Comparison of ENCODE assay signal across 7 mouse cellular contexts in the genomic region with DNA sequence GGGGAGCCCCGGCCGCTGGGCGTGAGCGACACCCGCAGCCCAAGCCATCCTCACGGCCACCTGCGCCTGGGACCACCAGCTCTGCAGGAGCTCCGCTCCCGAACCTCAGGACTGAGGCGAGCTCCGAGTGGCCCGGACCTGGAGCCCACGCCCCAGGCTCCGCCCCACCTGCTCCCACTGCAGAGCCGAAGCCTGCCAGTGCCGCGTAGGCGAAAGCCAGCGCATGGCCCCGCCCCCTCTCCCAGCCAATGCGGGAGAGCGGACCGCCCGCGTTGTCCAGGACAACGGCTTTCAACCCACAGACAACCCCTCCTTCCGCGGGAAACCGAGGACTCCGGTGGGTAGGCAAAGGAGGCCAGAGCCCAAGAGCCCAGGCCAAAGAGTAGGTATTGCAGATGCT. TPM values are rescaled to one million over a fixed set of nuclear protein-coding genes. Genes with fewer than 3 reads are reported as not detected.
DNase-seq lines count a peak whose midpoint lies in the region; ATAC-seq and TF ChIP-seq lines count a peak whose summit lies in the region.

No protein-coding gene starts in this region.

- under 1% methylated on average over 30 of the region's 30 CpGs for WGBS in embryonic facial prominence, embryonic 10.5 days
- WGBS in heart, adult 2 months: 1% methylated on average over 30 of the region's 30 CpGs
- 1% methylated on average over 30 of the region's 30 CpGs for WGBS in kidney, adult 2 months
- WGBS in limb, embryonic 11.5 days: 0% methylated on average over 30 of the region's 30 CpGs
- WGBS in midbrain, embryonic 14.5 days: under 1% methylated on average over 30 of the region's 30 CpGs

- peaks cover 52% of the 10 kb centered on the region for H3K36me3 ChIP-seq in embryonic facial prominence, embryonic 10.5 days (replicated peaks)
- H3K36me3 ChIP-seq in heart, adult 2 months (ENCODE audit: control insufficient read depth, insufficient read depth, low read length): no peaks in the 10 kb centered on the region
- no peaks in the 10 kb centered on the region for H3K36me3 ChIP-seq in kidney, adult 2 months (ENCODE audit: control insufficient read depth, insufficient read depth, low read length)
- H3K36me3 ChIP-seq in limb, embryonic 11.5 days (ENCODE audit: control insufficient read depth, insufficient read depth, low read length): peaks cover 15% of the 10 kb centered on the region; the same call in 1 of the 2 replicates
- peaks cover 34% of the 10 kb centered on the region for H3K36me3 ChIP-seq in midbrain, embryonic 14.5 days (ENCODE audit: control insufficient read depth, insufficient read depth, low read length)

- H3K27ac ChIP-seq in embryonic facial prominence, embryonic 10.5 days (replicated peaks): peak overlapping the region; percentile 79
- H3K27ac ChIP-seq in heart, adult 2 months: peak overlapping the region; percentile 93
- no peak overlapping the region for H3K27ac ChIP-seq in kidney, adult 2 months (ENCODE audit: insufficient read depth, low read depth, low read length)
- H3K27ac ChIP-seq in limb, embryonic 11.5 days (replicated peaks; ENCODE audit: low read depth, low read length): no peak overlapping the region
- peak overlapping the region; percentile 46 for H3K27ac ChIP-seq in midbrain, embryonic 14.5 days (replicated peaks; ENCODE audit: low read depth, low read length)

- H3K4me1 ChIP-seq in embryonic facial prominence, embryonic 10.5 days: peaks cover 58% of the 10 kb centered on the region
- peaks cover 19% of the 10 kb centered on the region for H3K4me1 ChIP-seq in heart, adult 2 months (ENCODE audit: control insufficient read depth, insufficient read depth, low read length)
- no peaks in the 10 kb centered on the region; the same call in 1 of the 2 replicates for H3K4me1 ChIP-seq in kidney, adult 2 months (ENCODE audit: control insufficient read depth, insufficient read depth, low read length)
- H3K4me1 ChIP-seq in limb, embryonic 11.5 days (ENCODE audit: control insufficient read depth, insufficient read depth, low read length): peaks cover 30% of the 10 kb centered on the region
- peaks cover 44% of the 10 kb centered on the region for H3K4me1 ChIP-seq in midbrain, embryonic 14.5 days (ENCODE audit: control insufficient read depth, insufficient read depth, low read length)

- peak overlapping the region; percentile 97 for H3K4me2 ChIP-seq in limb, embryonic 11.5 days (ENCODE audit: low read depth, severe bottlenecking)
- H3K4me2 ChIP-seq in midbrain, embryonic 14.5 days (ENCODE audit: low read length): peak overlapping the region; percentile 91

- H3K9ac ChIP-seq in heart, adult 2 months (ENCODE audit: low read depth, low read length): peak overlapping the region; percentile 71
- peak overlapping the region; percentile 63 for H3K9ac ChIP-seq in limb, embryonic 11.5 days (ENCODE audit: low read length)
- peak overlapping the region; percentile 65 for H3K9ac ChIP-seq in midbrain, embryonic 14.5 days (replicated peaks; ENCODE audit: low read length)

- peak; percentile 91 for ATAC-seq in limb, embryonic 11.5 days (ENCODE audit: insufficient number of reproducible peaks, low FRiP score, low TSS enrichment, low read depth)
- peak; percentile 92 for ATAC-seq in midbrain, embryonic 14.5 days (ENCODE audit: low FRiP score, low TSS enrichment)

- peak; percentile 97 for DNase-seq in adrenal gland, postnatal 14 days
- peak; percentile 95 for DNase-seq in embryonic facial prominence, embryonic 10.5 days (ENCODE audit: low spot score)
- DNase-seq in heart, adult 2 months: peak; percentile 94 to 96
- peak; percentile 96 for DNase-seq in kidney, adult 2 months
- peak; percentile 92 for DNase-seq in limb, embryonic 11.5 days (ENCODE audit: low spot score)
- DNase-seq in midbrain, embryonic 14.5 days: peak; percentile 96
- DNase-seq in spleen, adult 12 weeks (ENCODE audit: low spot score): peak; percentile 65

- no peak for TF ChIP-seq CTCF in heart, adult 2 months (IDR thresholded peaks at IDR 0.05)
- TF ChIP-seq CTCF in kidney, adult 2 months (conservative IDR thresholded peaks at IDR 0.05; ENCODE audit: insufficient read depth, insufficient read length, low read depth, low read length): no peak

- H3K27me3 ChIP-seq in embryonic facial prominence, embryonic 10.5 days (replicated peaks; ENCODE audit: low read depth, poor library complexity, severe bottlenecking): no peaks in the 10 kb centered on the region
- no peaks in the 10 kb centered on the region for H3K27me3 ChIP-seq in heart, adult 2 months (ENCODE audit: control insufficient read depth, insufficient read depth, low read length)
- H3K27me3 ChIP-seq in kidney, adult 2 months (replicated peaks; ENCODE audit: control insufficient read depth, insufficient read depth, low read length): no peaks in the 10 kb centered on the region
- no peaks in the 10 kb centered on the region for H3K27me3 ChIP-seq in limb, embryonic 11.5 days (ENCODE audit: control insufficient read depth, insufficient read depth, low read length)
- H3K27me3 ChIP-seq in midbrain, embryonic 14.5 days (ENCODE audit: control insufficient read depth, insufficient read depth, low read length): no peaks in the 10 kb centered on the region

- TF ChIP-seq EP300 in heart, adult 2 months (IDR thresholded peaks at IDR 0.05; ENCODE audit: insufficient read depth, low read depth, low read length): no peak

- H3K9me3 ChIP-seq in embryonic facial prominence, embryonic 10.5 days: no peaks in the 10 kb centered on the region
- no peaks in the 10 kb centered on the region for H3K9me3 ChIP-seq in limb, embryonic 11.5 days (ENCODE audit: control insufficient read depth, low read length)
- H3K9me3 ChIP-seq in midbrain, embryonic 14.5 days (ENCODE audit: control insufficient read depth, low read length): no peaks in the 10 kb centered on the region

- TF ChIP-seq POLR2A in heart, adult 2 months (IDR thresholded peaks at IDR 0.05; ENCODE audit: insufficient read depth, low read depth, low read length): 0 out of 2 replicates have a peak, but pooled peaks have one; percentile 18
- TF ChIP-seq POLR2A in kidney, adult 2 months (IDR thresholded peaks at IDR 0.05; ENCODE audit: low read depth, low read length): no peak

- H3K4me3 ChIP-seq in embryonic facial prominence, embryonic 10.5 days: peak overlapping the region; percentile 98
- H3K4me3 ChIP-seq in heart, adult 2 months: peak overlapping the region; percentile 70
- peak overlapping the region; percentile 64 for H3K4me3 ChIP-seq in kidney, adult 2 months (ENCODE audit: insufficient read depth, low read depth, low read length)
- peak overlapping the region; percentile 85 for H3K4me3 ChIP-seq in limb, embryonic 11.5 days (ENCODE audit: low read depth, low read length)
- peak overlapping the region; percentile 97 for H3K4me3 ChIP-seq in midbrain, embryonic 14.5 days (replicated peaks; ENCODE audit: low read depth, low read length)

- no peaks in the 10 kb centered on the region for H3K79me2 ChIP-seq in heart, adult 2 months (replicated peaks; ENCODE audit: control insufficient read depth, insufficient read depth, low read length)

- intact Hi-C loops in heart, adult 2 months (cut with DNase I): loop anchor here (5.0 kb wide), 2 partner anchors 92 to 93 kb away; a partner anchor contains a TSS

RNA-seq across cellular contexts. Expression of a gene that starts 2.8 kb away (rescaled TPM):
- 33.7 and 46.4 TPM in 2 replicates for total RNA-seq in adrenal gland, postnatal 14 days (2021)
- 12.6 and 13.3 TPM in 2 replicates for polyA plus RNA-seq in embryonic facial prominence, embryonic 10.5 days (2016; fragmentation: Nextera tagmentation; extraction: Ambion mirVana)
- 10 to 100 TPM; 15.7 to 18.0 TPM for total RNA-seq in heart, adult 2 months (2021)
- polyA plus RNA-seq in heart, adult 2 months (2012; rRNA removed): 27.3 and 50.1 TPM in 2 replicates
- 21.9 and 23.5 TPM in 2 replicates for polyA plus RNA-seq in kidney, adult 2 months (2012; rRNA removed)
- polyA plus RNA-seq in limb, embryonic 11.5 days (2014; fragmentation: Nextera tagmentation; extraction: Ambion mirVana): 12.8 and 14.9 TPM in 2 replicates
- polyA plus RNA-seq in midbrain, embryonic 14.5 days (2014; fragmentation: Nextera tagmentation; extraction: Ambion mirVana): 13.6 and 14.7 TPM in 2 replicates

RNA-seq across cellular contexts. Expression of a gene that starts 38.1 kb away (rescaled TPM):
- total RNA-seq in adrenal gland, postnatal 14 days (2021): 100 and 124 TPM in 2 replicates
- polyA plus RNA-seq in embryonic facial prominence, embryonic 10.5 days (2016; fragmentation: Nextera tagmentation; extraction: Ambion mirVana): 200 and 206 TPM in 2 replicates
- total RNA-seq in heart, adult 2 months (2021): 10 to 100 TPM; 40.1 to 48.2 TPM
- 32.5 and 54.3 TPM in 2 replicates for polyA plus RNA-seq in heart, adult 2 months (2012; rRNA removed)
- polyA plus RNA-seq in kidney, adult 2 months (2012; rRNA removed): 130 and 138 TPM in 2 replicates
- 241 and 262 TPM in 2 replicates for polyA plus RNA-seq in limb, embryonic 11.5 days (2014; fragmentation: Nextera tagmentation; extraction: Ambion mirVana)
- 111 and 114 TPM in 2 replicates for polyA plus RNA-seq in midbrain, embryonic 14.5 days (2014; fragmentation: Nextera tagmentation; extraction: Ambion mirVana)

RNA-seq across cellular contexts. Expression of a gene that starts 47.5 kb away (rescaled TPM):
- 11.3 and 11.5 TPM in 2 replicates for total RNA-seq in adrenal gland, postnatal 14 days (2021)
- 0.41 and 0.61 TPM in 2 replicates for polyA plus RNA-seq in embryonic facial prominence, embryonic 10.5 days (2016; fragmentation: Nextera tagmentation; extraction: Ambion mirVana)
- 1 to 10 TPM; 4.3 to 4.8 TPM for total RNA-seq in heart, adult 2 months (2021)
- 2.5 and 2.8 TPM in 2 replicates for polyA plus RNA-seq in heart, adult 2 months (2012; rRNA removed)
- polyA plus RNA-seq in kidney, adult 2 months (2012; rRNA removed): 3.2 and 4.1 TPM in 2 replicates
- polyA plus RNA-seq in limb, embryonic 11.5 days (2014; fragmentation: Nextera tagmentation; extraction: Ambion mirVana): 0.13 and 0.40 TPM in 2 replicates
- 0.27 and 0.66 TPM in 2 replicates for polyA plus RNA-seq in midbrain, embryonic 14.5 days (2014; fragmentation: Nextera tagmentation; extraction: Ambion mirVana)

Comparison
In these comparisons a context has a peak if more than half of its experiments do, and no peak if none do; other contexts are left out.
1. H3K27ac ChIP-seq: peak in embryonic facial prominence, embryonic 10.5 days (single experiment), heart, adult 2 months (single experiment) and midbrain, embryonic 14.5 days (single experiment); none in kidney, adult 2 months (single experiment) and limb, embryonic 11.5 days (single experiment).
2. Peak in every context shown above with its lines, with median percentiles within 50 percentile points of each other: DNase-seq, H3K4me3 ChIP-seq and H3K9ac ChIP-seq.